Mouse (Mus musculus) retina, adult 2 months (tissue): ENCODE results near the gene Hnrnpul2.

ENCODE experiments used
- DNase-seq: peaks from one replicate; pipeline ENCODE4 v3.0.0-alpha.2; 2012; ENCODE audit warnings: low read depth, low spot score

The Hnrnpul2 gene

GRCm38 (mm10) chr19:8819596-8820423 is at the start of gene Hnrnpul2:
TSS of gene Hnrnpul2 (plus strand) at chr19:8820010.
- peak; percentile 93 for DNase-seq

DNA sequence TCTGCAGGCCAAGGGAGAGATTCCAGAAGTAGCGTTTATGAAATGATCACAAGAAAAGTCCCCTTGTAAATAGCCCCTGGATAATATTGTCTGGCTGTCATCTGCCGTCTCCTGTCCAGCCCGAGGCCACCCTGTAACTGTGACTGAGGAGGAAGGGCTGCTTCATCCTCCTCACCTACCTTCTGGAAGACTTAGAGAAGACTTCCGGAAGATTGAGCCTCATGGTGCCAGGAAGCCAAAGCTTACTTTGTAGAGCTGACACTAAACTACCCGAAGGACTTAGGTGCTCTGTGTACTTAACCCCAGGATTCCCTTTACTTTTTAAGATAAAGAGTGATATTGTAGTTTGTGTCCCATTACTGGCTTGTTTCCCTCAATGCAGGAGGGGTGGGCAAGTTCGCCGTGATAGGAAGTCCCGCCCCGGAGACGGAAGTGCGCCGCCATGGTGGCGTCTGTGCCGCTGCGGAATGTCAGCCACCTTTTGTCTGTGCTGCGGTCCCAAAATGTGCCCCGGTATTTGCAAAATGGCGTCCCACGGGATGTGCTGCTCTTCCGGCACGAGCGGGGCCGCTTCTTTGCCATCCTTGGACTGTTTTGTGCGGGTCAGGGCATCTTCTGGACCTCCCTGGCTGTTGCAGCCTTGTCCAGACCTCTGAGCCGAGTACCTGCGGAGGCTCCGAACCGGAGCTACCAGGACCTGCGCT is 49.1 kb upstream of the Hnrnpul2 start, which contains the start of gene Tmem223:
TSS of gene Tmem223 (plus strand) at position 430 of the 704 bp plus-strand sequence.
- peak; percentile 43 for DNase-seq

DNA sequence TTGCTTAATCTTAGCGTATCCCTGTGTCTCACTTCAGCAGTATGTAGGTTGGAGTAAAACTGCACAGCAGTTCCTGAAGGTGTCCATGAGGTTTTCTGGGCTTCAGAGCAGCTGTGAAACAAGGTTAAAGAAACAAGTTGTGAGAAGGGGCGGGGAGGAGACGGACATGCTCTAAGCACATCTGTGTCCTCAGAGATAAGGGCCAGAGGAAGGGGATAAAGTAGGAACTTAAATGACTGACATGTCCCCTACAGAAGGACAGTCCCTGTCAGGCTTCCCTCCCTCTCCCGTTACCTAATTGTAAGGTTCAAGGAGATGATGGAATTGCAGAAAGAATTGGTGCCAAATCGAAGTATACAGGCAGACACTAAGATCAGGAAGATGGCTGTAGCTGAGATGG is 46.8 kb upstream of the Hnrnpul2 start:
- DNase-seq: no peak

- DNase-seq: no peak
Measured at GRCm38 (mm10) chr19:8773409-8773808, 46.4 kb upstream of the Hnrnpul2 start.

DNA sequence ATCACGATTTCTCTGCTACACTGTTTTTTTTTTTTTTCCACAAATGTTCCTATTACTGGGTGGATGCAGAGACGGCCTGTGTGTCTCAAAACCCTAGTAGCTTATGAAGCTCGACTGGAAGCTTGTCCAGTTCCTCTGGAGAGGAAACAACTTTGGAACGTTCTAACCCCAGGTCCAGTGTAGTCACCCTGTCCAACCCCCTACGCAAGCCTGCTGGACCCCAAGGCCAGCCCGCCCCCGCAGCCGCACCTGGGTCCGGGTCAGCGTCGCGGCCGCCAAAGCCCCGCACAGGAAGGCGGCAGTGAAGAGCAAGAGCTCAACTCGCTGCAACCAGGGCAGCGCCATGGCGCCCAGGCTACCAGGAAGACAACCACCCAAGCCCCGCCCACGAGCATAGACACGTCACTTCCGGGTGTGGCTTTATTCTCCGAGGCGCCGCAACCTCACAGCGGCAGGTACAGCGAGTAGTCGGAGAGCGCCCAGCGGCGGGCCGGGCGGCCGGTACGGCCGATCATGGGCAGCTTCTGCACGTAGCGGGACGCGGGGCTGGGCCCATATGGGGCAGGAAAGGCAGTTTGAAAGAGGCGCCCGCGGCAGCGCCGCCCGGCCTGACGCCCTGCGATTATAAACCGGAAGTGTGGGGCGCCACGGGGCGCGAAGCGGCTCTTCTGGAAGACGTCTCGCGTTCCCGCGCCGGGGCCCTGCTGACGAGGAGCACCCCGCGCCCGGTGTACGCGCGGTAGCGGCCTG is 45.5 kb upstream of the Hnrnpul2 start, which contains the start of gene Tmem179b:
TSS of gene Tmem179b (minus strand) at position 382 of the 750 bp plus-strand sequence.
- DNase-seq: peak; percentile 91

DNA sequence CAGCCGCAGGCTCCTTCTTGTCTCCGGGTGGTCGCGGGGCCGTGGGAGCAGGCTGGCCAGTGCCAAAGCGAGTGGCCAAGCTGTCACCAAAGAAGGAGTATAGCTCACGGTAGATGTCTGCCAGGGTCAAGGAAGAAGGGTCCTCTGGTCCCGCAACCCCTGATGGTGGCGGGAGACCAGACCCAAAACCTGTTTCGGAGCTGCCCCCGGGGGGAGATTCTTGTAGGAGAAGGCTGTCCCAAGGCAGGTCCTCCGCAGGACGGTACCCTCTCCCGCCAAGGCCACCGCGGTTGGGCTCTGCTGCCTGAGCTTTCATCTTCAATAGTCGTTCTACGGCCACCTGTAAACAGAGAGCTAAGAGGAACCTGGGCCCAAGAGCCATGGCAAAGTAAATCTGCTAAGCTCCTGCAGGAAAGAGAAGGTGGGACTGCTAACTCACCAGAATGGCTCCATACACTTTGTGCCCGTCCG is 44.8 kb upstream of the Hnrnpul2 start:
- DNase-seq: no peak

DNA sequence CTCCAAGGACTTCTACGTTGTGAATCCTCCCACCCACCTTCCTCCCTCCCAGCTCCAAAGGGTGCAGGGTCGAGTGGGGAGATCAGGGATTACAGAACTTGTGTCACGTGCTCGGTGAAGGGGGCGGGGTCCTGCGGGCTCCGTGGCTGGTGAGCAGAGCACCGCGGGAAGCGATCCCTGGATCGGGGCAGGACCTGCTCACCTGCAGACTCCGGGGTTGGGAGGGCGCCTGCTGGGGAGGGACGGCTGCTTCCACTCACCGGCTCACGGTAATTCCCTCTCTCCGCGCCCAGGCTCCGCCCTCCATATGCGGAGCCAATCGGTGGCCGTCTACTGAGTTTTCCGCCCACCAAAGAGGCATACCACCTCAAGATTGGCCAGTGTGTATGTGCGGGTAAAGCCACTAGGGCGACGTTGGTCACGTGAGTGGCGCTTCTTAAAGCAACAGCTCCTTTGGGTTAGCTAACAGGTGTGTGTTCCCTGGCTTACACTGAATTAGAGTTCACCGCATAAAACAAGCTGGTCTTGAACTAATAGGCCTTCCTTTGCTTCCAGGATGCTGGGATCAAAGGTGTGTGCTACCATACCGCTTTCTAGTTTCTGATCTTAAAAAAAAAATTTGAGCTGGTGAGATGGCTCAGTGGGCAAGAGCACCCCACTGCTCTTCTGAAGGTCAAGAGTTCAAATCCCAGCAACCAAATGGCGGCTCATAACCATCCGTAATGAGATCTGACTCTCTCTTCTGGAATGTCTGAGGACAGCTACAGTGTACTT is 33.6 kb upstream of the Hnrnpul2 start, which contains the start of gene Taf6l:
TSS of gene Taf6l (minus strand) at position 410 of the 774 bp plus-strand sequence.
- peak; percentile 89 for DNase-seq

DNA sequence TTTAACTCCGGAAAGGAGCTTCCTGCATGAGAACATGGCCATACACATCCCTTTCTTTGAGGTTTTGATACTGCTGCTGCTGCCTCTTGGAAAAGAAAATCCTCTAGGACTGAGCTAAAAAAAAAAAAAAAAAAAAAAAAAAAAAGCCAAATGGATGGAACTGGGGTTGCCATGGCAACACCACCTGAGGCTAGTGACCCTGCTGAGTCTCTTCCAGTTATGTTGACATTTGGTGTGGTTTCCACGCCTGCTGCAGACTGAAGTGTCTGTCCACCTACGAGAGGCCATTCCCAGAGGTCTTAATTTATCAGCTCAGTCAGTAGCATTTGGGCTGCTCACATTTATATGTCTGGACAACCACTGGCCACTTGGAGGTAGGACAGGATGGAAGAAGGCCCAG is 31.3 kb upstream of the Hnrnpul2 start:
- no peak for DNase-seq

DNA sequence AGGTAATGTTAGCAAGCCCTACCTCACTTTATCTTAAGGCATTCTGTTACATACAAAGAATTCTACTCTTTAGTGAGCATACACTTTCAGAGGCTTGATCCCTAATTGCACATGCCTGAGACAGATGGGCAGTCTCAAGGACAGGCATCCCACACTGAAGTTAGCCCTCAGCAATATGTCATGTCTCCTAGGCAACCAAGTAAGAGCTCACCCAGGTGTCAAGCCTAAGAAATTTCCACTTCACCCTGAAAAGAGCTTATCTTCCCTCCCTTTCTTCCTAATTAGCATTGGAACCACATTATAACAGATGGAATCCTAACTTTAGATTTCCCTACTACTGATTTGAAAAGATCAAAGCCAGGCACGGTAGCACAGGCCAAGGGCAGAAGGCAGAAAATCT is 30.6 kb upstream of the Hnrnpul2 start:
- DNase-seq: no peak

DNA sequence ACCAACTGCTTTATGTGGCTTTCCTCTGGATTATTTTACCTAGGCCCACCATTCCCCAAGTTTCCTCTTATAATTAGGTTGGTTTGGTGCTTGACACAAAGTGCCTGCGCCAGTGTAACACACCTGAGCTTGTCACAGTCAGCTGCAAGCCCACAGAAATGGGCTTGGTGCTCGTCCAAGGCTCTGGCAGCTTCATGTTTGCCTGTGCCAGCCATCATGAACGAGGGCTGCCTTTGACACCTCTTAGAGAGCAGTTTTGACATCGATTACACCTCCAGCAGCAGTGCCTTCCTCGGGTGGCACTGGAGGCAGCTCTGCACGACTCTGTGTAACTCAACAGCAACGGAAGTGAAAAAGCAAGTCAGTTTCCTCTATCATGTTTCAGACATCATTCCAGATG is 29.6 kb upstream of the Hnrnpul2 start:
- no peak for DNase-seq

GRCm38 (mm10) chr19:8798264-8798946 is 21.4 kb upstream of the Hnrnpul2 start, which contains the start of gene Polr2g:
TSS of gene Polr2g (minus strand) at chr19:8798577.
- DNase-seq: peak; percentile 76

GRCm38 (mm10) chr19:8798947-8799315 is 20.9 kb upstream of the Hnrnpul2 start:
- DNase-seq: no peak

DNA sequence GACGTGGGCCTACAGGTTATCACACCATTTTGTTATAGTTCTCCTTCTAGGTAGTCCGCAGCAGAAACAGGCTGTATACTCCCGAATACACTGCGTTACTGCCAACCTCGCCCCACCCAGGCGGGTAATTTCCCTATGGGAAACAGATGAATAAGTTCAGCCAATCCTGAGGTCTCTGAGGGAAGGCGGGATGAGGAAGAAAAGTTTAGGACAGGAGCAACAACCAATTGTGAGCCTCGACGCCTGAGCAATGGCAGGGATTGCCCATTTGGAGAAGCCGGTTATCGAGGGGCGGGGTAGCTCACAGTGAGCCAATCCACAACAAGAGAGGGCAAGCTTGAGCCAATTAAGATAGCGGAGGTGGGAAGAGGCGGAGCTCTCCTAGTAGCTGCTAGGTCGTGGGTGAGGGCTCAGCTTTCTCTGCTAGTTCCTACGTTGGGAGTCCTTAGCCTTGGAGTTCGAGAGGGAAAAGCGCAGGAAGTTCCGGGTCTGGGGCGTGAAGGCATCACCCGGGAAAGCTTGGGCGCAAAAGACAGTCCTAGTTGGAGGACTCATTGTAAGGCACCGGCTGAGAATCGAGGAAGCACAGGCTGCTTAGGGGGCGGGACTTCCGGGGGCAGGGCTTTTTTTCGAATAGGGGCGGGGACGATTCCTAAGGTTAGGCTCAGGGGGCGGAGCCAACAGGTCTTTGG is 17.5 kb upstream of the Hnrnpul2 start, which contains the start of gene Zbtb3:
TSS of gene Zbtb3 (plus strand) at position 426 of the 692 bp plus-strand sequence.
- DNase-seq: peak; percentile 88

DNA sequence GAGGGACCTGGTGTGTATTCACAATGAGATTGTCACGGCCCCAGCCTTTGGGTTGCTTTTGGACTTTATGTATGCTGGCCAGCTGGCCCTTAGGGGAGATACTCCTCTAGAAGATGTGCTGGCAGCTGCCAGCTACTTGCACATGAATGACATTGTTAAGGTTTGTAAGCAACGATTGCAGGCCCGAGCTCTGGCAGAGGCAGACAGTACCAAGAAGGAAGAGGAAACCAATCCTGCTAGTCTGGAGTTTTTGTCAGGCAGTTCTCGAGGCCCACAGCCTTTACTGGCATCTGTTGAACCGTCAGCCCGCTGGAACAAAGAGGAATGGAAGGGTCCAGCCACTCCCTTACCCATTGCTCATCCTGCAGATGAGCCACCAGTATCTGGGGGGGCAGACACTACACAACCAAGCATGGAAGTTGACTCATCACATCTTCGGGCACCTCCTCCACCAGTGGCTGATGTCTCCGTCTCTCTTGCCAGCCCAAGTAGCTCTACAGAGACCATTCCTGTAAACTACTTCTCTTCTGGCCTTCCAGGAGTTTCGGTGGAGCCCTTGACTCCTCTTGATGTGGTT is 16.5 kb upstream of the Hnrnpul2 start:
- no peak for DNase-seq

GRCm38 (mm10) chr19:8803879-8804660 is 15.7 kb upstream of the Hnrnpul2 start:
- DNase-seq: no peak

- no peak for DNase-seq
Measured at GRCm38 (mm10) chr19:8806810-8807209, 13.0 kb upstream of the Hnrnpul2 start.

DNA sequence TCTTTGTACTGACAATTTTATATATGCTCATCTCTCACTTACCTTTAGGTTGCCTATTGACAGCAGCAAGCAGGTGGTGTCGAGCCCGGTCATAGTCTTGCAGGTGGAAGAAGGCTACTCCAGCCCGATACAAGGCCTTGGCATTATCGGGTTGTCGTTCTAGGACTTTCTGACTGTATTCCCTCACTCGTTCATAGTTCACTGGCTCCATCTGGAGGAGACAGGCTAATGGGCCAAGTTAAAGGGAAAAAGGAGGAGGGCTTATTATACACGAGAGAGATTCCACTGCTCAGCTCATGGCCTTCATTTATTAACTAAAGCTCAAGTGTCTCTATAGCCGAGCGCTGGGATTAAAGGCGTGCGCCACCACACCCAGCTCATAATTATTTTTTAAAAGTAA is 4.0 kb upstream of the Hnrnpul2 start:
- no peak for DNase-seq

GRCm38 (mm10) chr19:8817001-8817400 is 2.8 kb upstream of the Hnrnpul2 start:
- peak; percentile 74 for DNase-seq
